Mouse (Mus musculus) spleen, adult 2 months (tissue): Measurements from ENCODE around the gene Fsd1. TPM values are rescaled to one million over a fixed set of nuclear protein-coding genes. Genes with fewer than 3 reads are reported as not detected.
A peak's percentile ranks its signal among the peaks of the same experiment; 100 is the strongest.

Experiments
- DNase-seq, 2 experiments: peaks; one replicate each; pipeline versions ENCODE4 v3.0.0 to v3.0.0-alpha.2; 2012 to 2021; ENCODE audit warnings: low spot score in 2 of 2, low read depth in 1 of 2
- H3K27ac ChIP-seq: fragments of 200-500 bp; 2 replicates; pipeline ENCODE4 v1.5.1; 2012; ENCODE audit warnings: low read length, inconsistent platforms; ENCODE audit not compliant: insufficient read depth
- H3K27me3 ChIP-seq: fragments of 200-500 bp; 2 replicates; pipeline ENCODE4 v1.6.1; 2012; ENCODE audit warnings: mild to moderate bottlenecking, moderate library complexity, low read length, inconsistent platforms; ENCODE audit not compliant: control insufficient read depth, insufficient read depth
- H3K36me3 ChIP-seq: fragments of 200-500 bp; 2 replicates; pipeline ENCODE4 v1.6.1; 2012; ENCODE audit warnings: mild to moderate bottlenecking, low read length, inconsistent platforms; ENCODE audit not compliant: control insufficient read depth, insufficient read depth
- H3K4me1 ChIP-seq: fragments of 200-500 bp; 2 replicates; pipeline ENCODE4 v1.6.1; 2011; ENCODE audit warnings: inconsistent platforms; ENCODE audit not compliant: control insufficient read depth, insufficient read depth, insufficient read length
- H3K4me3 ChIP-seq: fragments of 200-500 bp; 2 replicates; pipeline ENCODE4 v1.5.1; 2011; ENCODE audit warnings: mild to moderate bottlenecking, inconsistent platforms; ENCODE audit not compliant: insufficient read depth, insufficient read length; ENCODE audit errors: extremely low read depth
- CTCF ChIP-seq: fragments of 200-500 bp; IDR thresholded peaks from 2 replicates; pipeline ENCODE4 v1.5.1; 2011; ENCODE audit warnings: mild to moderate bottlenecking, inconsistent platforms; ENCODE audit not compliant: insufficient read depth, insufficient read length, insufficient replicate concordance; ENCODE audit errors: extremely low read depth
- POLR2A ChIP-seq: fragments of 200-500 bp; IDR thresholded peaks from 2 replicates; pipeline ENCODE4 v1.6.1; 2011; ENCODE audit warnings: low read depth, low read length, inconsistent platforms
- WGBS: fragments of 180-500 bp; shearing (Covaris S2); methylation state at CpG from one replicate; pipeline ENCODE4 v1.1.7; 2018; 5-methylcytosine and 5-hydroxymethylcytosine counted together
- polyA plus RNA-seq: library from polyadenylated mRNA; depleted of rRNA; stranded (reverse); fragments of >200 nt; gene quantifications from 2 replicates; pipeline ENCODE4 v1.2.3, GENCODE M21; 2012

The Fsd1 gene
- polyA plus RNA-seq, 1 experiment: 0.07 TPM

GRCm38 (mm10) chr17:55950601-55951000 is 35.7 kb upstream of the Fsd1 start:
- H3K4me1 ChIP-seq: peaks cover 2% of the 10 kb centered on the region; the same call in 1 of the 2 replicates
- WGBS: 92% methylated on average over 9 of the region's 9 CpGs
- DNase-seq: no peak
- H3K4me3 ChIP-seq: no peak overlapping the region
- H3K36me3 ChIP-seq: no peaks in the 10 kb centered on the region
- no peak overlapping the region for H3K27ac ChIP-seq
- TF ChIP-seq POLR2A (no peak), CTCF (no peak)
- H3K27me3 ChIP-seq: no peaks in the 10 kb centered on the region

GRCm38 (mm10) chr17:55952041-55952440 is 34.3 kb upstream of the Fsd1 start:
- no peak for TF ChIP-seq CTCF
- TF ChIP-seq POLR2A: no peak
- no peak overlapping the region for H3K4me3 ChIP-seq

GRCm38 (mm10) chr17:55952447-55953027 is 33.8 kb upstream of the Fsd1 start, which contains the start of gene Ebi3:
TSS of gene Ebi3 (plus strand) at chr17:55952640.
- H3K4me3 ChIP-seq: peak within 1 kb of the TSS; percentile 29
- no peaks in the 10 kb centered on the region for H3K36me3 ChIP-seq
- WGBS: 20% methylated on average over 6 of the region's 6 CpGs
- peaks cover 2% of the 10 kb centered on the region; the same call in 1 of the 2 replicates for H3K4me1 ChIP-seq
- DNase-seq: peak in 1 of 2 experiments; percentile 61
- peak within 1 kb of the TSS; percentile 80 for H3K27ac ChIP-seq
- TF ChIP-seq POLR2A: no peak
- H3K27me3 ChIP-seq: no peaks in the 10 kb centered on the region

More at GRCm38 (mm10) chr17:55952041-55952440, 34.3 kb upstream of the Fsd1 start:
- Histone ChIP-seq H3K27me3 (no peaks in the 10 kb centered on the region), H3K27ac (no peak overlapping the region), H3K4me1 (peaks cover 2% of the 10 kb centered on the region; the same call in 1 of the 2 replicates), H3K36me3 (no peaks in the 10 kb centered on the region)
- no peak for DNase-seq

- WGBS: 58% methylated on average over 6 of the region's 6 CpGs
- TF ChIP-seq POLR2A (no peak), CTCF (no peak)
- H3K36me3 ChIP-seq: no peaks in the 10 kb centered on the region
- no peak overlapping the region for H3K4me3 ChIP-seq
- no peak for DNase-seq
- H3K4me1 ChIP-seq: peaks cover 6% of the 10 kb centered on the region; the same call in 1 of the 2 replicates
- no peak overlapping the region for H3K27ac ChIP-seq
- H3K27me3 ChIP-seq: no peaks in the 10 kb centered on the region
Measured at GRCm38 (mm10) chr17:55953751-55954150, 32.6 kb upstream of the Fsd1 start.

- H3K36me3 ChIP-seq: no peaks in the 10 kb centered on the region
- H3K4me3 ChIP-seq: no peak overlapping the region
- H3K27me3 ChIP-seq: no peaks in the 10 kb centered on the region
- no peak for TF ChIP-seq CTCF
- TF ChIP-seq POLR2A: no peak
- peaks cover 6% of the 10 kb centered on the region; the same call in 1 of the 2 replicates for H3K4me1 ChIP-seq
- no peak overlapping the region for H3K27ac ChIP-seq
- 20% methylated on average over 16 of the region's 16 CpGs for WGBS
- DNase-seq: no peak
Measured at GRCm38 (mm10) chr17:55954229-55954628, 32.1 kb upstream of the Fsd1 start.

GRCm38 (mm10) chr17:55956129-55956528 is 30.2 kb upstream of the Fsd1 start:
- no peak for DNase-seq
- Histone ChIP-seq H3K27me3 (no peaks in the 10 kb centered on the region), H3K36me3 (0 out of 2 replicates have a peak, but pooled peaks cover 1% of the 10 kb centered on the region), H3K4me1 (peaks cover 7% of the 10 kb centered on the region; the same call in 1 of the 2 replicates), H3K27ac (no peak overlapping the region), H3K4me3 (no peak overlapping the region)
- 89% methylated on average over 26 of the region's 26 CpGs for WGBS
- TF ChIP-seq POLR2A (no peak), CTCF (no peak)

GRCm38 (mm10) chr17:55956591-55956990 is 29.7 kb upstream of the Fsd1 start:
- H3K4me1 ChIP-seq: peaks cover 7% of the 10 kb centered on the region; the same call in 1 of the 2 replicates

More at GRCm38 (mm10) chr17:55956591-55956990, 29.7 kb upstream of the Fsd1 start:
- Histone ChIP-seq H3K27me3 (no peaks in the 10 kb centered on the region), H3K36me3 (0 out of 2 replicates have a peak, but pooled peaks cover 1% of the 10 kb centered on the region), H3K4me3 (no peak overlapping the region), H3K27ac (no peak overlapping the region)
- 87% methylated on average over 6 of the region's 6 CpGs for WGBS
- TF ChIP-seq POLR2A (no peak), CTCF (no peak)
- DNase-seq: no peak
